Mouse (Mus musculus) myocyte (in vitro differentiated cells): Measurements from ENCODE around the gene Lrp5.

Source experiments
- CEBPB ChIP-seq: IDR thresholded peaks from 2 replicates; pipeline ENCODE4 v1.6.1; 2011; ENCODE audit warnings: mild to moderate bottlenecking, moderate library complexity; ENCODE audit not compliant: poor library complexity, insufficient read depth, severe bottlenecking
- E2F4 ChIP-seq: IDR thresholded peaks from one replicate; pipeline ENCODE4 v1.6.1; 2011; ENCODE audit warnings: mild to moderate bottlenecking, control low read depth, moderate library complexity; ENCODE audit not compliant: insufficient read depth
- MAX ChIP-seq: IDR thresholded peaks from one replicate; pipeline ENCODE4 v1.6.1; 2011; ENCODE audit warnings: low read depth, mild to moderate bottlenecking, control low read depth
- MYOD1 ChIP-seq, 3 experiments: IDR thresholded peaks; one replicate each; pipeline ENCODE4 v1.6.1; 2011; ENCODE audit warnings: control low read depth in 2 of 3, low read depth in 2 of 3, mild to moderate bottlenecking in 2 of 3, moderate library complexity in 1 of 3; ENCODE audit not compliant: insufficient read length in 2 of 3, control insufficient read depth in 1 of 3
- MYOG ChIP-seq, 3 experiments: IDR thresholded peaks; one replicate each; pipeline ENCODE4 v1.6.1; 2011; ENCODE audit warnings: control low read depth in 2 of 3, low read depth in 2 of 3, mild to moderate bottlenecking in 2 of 3; ENCODE audit not compliant: insufficient read length in 2 of 3, control insufficient read depth in 1 of 3, insufficient read depth in 1 of 3
- POLR2A ChIP-seq: IDR thresholded peaks from one replicate; pipeline ENCODE4 v1.6.1; 2011; ENCODE audit warnings: low read depth, mild to moderate bottlenecking, control low read depth, moderate library complexity; ENCODE audit not compliant: insufficient read length
- POLR2AphosphoS2 ChIP-seq: IDR thresholded peaks from one replicate; pipeline ENCODE4 v1.6.1; 2011; ENCODE audit warnings: low read depth, control low read depth; ENCODE audit not compliant: insufficient read length
- REST ChIP-seq: IDR thresholded peaks from one replicate; pipeline ENCODE4 v1.6.1; 2011; ENCODE audit warnings: mild to moderate bottlenecking, control low read depth, moderate library complexity; ENCODE audit not compliant: insufficient read depth, insufficient read length
- SRF ChIP-seq: IDR thresholded peaks from one replicate; pipeline ENCODE4 v1.6.1; 2011; ENCODE audit warnings: low read depth; ENCODE audit not compliant: control insufficient read depth, insufficient read length
- TCF12 ChIP-seq: IDR thresholded peaks from one replicate; pipeline ENCODE4 v1.6.1; 2011; ENCODE audit warnings: mild to moderate bottlenecking, control low read depth; ENCODE audit not compliant: poor library complexity, insufficient read depth, severe bottlenecking
- TCF3 ChIP-seq: IDR thresholded peaks from one replicate; pipeline ENCODE4 v1.6.1; 2011; ENCODE audit warnings: low read depth, control low read depth; ENCODE audit not compliant: insufficient read length
- USF1 ChIP-seq: IDR thresholded peaks from one replicate; pipeline ENCODE4 v1.6.1; 2011; ENCODE audit warnings: low read depth, mild to moderate bottlenecking, control low read depth, moderate library complexity

DNA sequence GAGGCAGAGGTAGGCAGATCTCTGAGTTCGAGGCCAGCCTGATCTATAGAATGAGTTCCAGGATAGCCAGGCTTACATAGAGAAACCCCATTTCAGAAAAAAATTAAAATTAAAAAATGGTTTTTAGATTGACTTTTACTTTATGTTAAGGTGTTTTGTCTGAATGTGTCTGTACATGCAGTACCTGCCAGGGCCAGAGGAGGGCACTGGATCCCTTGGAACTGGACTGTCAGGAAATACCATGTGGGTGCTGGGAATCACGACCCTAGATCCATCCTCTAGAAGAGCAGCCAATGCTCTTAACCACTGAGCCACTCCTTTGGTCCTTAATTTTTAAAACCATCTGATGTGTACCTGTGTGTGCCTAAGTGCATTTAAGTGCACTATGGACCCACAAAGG is 67.0 kb downstream of the Lrp5 start:
- TF ChIP-seq USF1 (no peak), MAX (no peak), POLR2A (no peak), CEBPB (no peak), MYOD1 (IDR thresholded peaks at IDR 0.05; ENCODE audit: control insufficient read depth in 1 of 3, insufficient read length in 2 of 3, low read depth in 2 of 3) (no peak), SRF (no peak), E2F4 (no peak), TCF3 (no peak), MYOG (IDR thresholded peaks at IDR 0.05; ENCODE audit: control insufficient read depth in 1 of 3, insufficient read depth in 1 of 3, insufficient read length in 2 of 3, low read depth in 2 of 3) (no peak), POLR2AphosphoS2 (no peak), REST (no peak), TCF12 (no peak)
